Mouse (Mus musculus) bone marrow, adult 2 months (tissue): ENCODE measurements around the gene Phka2.

Experiments
- CTCF ChIP-seq: fragments of 200-500 bp; IDR thresholded peaks from 2 replicates; pipeline ENCODE4 v1.5.1; 2011; ENCODE audit warnings: low read length, control low read depth; ENCODE audit not compliant: control insufficient read depth, insufficient read depth
- POLR2A ChIP-seq: fragments of 200-500 bp; IDR thresholded peaks from 2 replicates; pipeline ENCODE4 v1.6.1; 2011; ENCODE audit warnings: low read depth, mild to moderate bottlenecking, control low read depth, low read length, borderline replicate concordance; ENCODE audit not compliant: control insufficient read depth

DNA sequence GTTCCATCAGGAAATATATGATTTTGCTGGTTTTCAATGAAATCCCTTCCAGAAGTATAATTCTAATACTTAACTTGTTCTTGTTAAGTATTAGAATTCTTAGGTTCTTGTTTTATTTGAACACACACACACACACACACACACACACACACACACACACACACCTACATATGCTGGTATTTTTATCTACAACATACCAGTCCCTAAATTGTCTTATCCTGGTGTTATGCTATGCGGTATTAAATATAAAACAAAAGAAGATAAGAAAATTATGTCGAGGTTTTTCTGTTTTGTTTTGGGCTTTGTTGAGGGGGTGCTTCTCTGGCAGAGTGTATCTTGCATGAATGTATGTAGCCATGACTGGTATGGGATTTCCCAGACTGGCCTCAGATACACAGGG lies 12.2 kb upstream of the Phka2 start:
- TF ChIP-seq CTCF (no peak), POLR2A (no peak)
